Mouse (Mus musculus) forebrain, embryonic 14.5 days (tissue): ENCODE data around the gene Slc30a3. TPM values are rescaled to one million over a fixed set of nuclear protein-coding genes. Genes with fewer than 3 reads are reported as not detected.
"Not testable (repeated sequence)": the region's sequence is repeated elsewhere in the genome, so short reads cannot be mapped to it uniquely, and the experiment has no call there.

Source experiments
- ATAC-seq: fragments of 200-750 bp; cut with Nextera tagmentation; 2 replicates; pipeline ENCODE4 v1.8.0; 2017; ENCODE audit warnings: mild to moderate bottlenecking, moderate library complexity
- DNase-seq: peaks from one replicate; pipeline ENCODE4 v3.0.0-alpha.2; 2015; ENCODE audit warnings: low spot score
- H3K27ac ChIP-seq: fragments of 300-500 bp; sonication (generic); 2 replicates; pipeline ENCODE4 v1.5.1; 2014; ENCODE audit warnings: low read depth, mild to moderate bottlenecking, control low read depth, low read length, moderate library complexity
- H3K27me3 ChIP-seq: fragments of 300-500 bp; sonication (generic); replicated peaks from 2 replicates; pipeline ENCODE4 v1.6.1; 2014; ENCODE audit warnings: low read length, control low read depth, mixed read lengths; ENCODE audit not compliant: control insufficient read depth, insufficient read depth
- H3K36me3 ChIP-seq: fragments of 300-500 bp; sonication (generic); 2 replicates; pipeline ENCODE4 v1.6.1; 2014; ENCODE audit warnings: low read length, control low read depth; ENCODE audit not compliant: control insufficient read depth, insufficient read depth
- H3K4me1 ChIP-seq: fragments of 300-500 bp; sonication (generic); 2 replicates; pipeline ENCODE4 v1.6.1; 2014; ENCODE audit warnings: antibody characterized with exemption, low read length, control low read depth; ENCODE audit not compliant: control insufficient read depth, insufficient read depth
- H3K4me2 ChIP-seq: fragments of 300-500 bp; sonication (generic); 2 replicates; pipeline ENCODE4 v1.6.1; 2014; ENCODE audit warnings: mild to moderate bottlenecking, control low read depth, low read length
- H3K4me3 ChIP-seq: fragments of 300-500 bp; sonication (generic); 2 replicates; pipeline ENCODE4 v1.5.1; 2014; ENCODE audit warnings: low read depth, low read length, control low read depth
- H3K9ac ChIP-seq: fragments of 300-500 bp; sonication (generic); 2 replicates; pipeline ENCODE4 v1.6.1; 2014; ENCODE audit warnings: mild to moderate bottlenecking, low read length, control low read depth, moderate library complexity
- H3K9me3 ChIP-seq: fragments of 300-500 bp; sonication (generic); replicated peaks from 2 replicates; pipeline ENCODE4 v1.6.1; 2016; ENCODE audit warnings: low read length, control low read depth, mixed read lengths; ENCODE audit not compliant: control insufficient read depth
- WGBS: fragments of 180-500 bp; shearing (Covaris S2); extraction: QIAGEN DNeasy Blood & Tissue Kit; methylation state at CpG from one replicate; pipeline ENCODE4 v1.1.7; 2014; 5-methylcytosine and 5-hydroxymethylcytosine counted together
- polyA plus RNA-seq: library from polyadenylated mRNA; unstranded; fragments of >200 nt; fragmentation: Nextera tagmentation; extraction: Ambion mirVana; gene quantifications from 2 replicates; pipeline ENCODE4 v1.2.1, GENCODE M21; 2014

The Slc30a3 gene
- polyA plus RNA-seq, 1 experiment from 2014 or later = 2.0 TPM

DNA sequence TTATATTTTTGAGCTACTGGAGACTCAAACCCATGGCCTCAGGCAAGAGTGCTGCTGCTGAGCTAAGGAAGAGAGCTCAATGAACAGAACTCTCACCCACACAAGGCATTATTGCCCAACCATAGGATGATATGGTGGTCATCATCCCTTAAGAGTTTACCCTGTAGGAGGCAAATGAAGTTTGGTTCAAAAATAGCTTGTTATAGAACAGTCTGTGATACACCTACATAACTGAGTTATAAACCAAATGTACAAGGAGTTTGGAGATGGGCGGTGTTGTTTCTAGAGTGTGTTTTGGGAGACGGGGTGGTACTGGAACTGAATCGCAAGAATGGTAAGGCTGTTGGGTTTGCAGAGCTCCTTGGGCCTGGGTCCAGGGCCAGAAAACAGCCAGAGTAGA is 38.2 kb downstream of the Slc30a3 start:
- H3K9me3 ChIP-seq = no peaks in the 10 kb centered on the region
- H3K4me2 ChIP-seq = no peak overlapping the region
- no peaks in the 10 kb centered on the region for H3K4me1 ChIP-seq
- no peaks in the 10 kb centered on the region for H3K27me3 ChIP-seq
- H3K36me3 ChIP-seq = peaks cover 90% of the 10 kb centered on the region
- H3K9ac ChIP-seq = no peak overlapping the region
- DNase-seq = no peak
- no peak for ATAC-seq
- H3K27ac ChIP-seq = no peak overlapping the region
- 94% methylated on average over 3 of the region's 3 CpGs for WGBS
- H3K4me3 ChIP-seq = no peak overlapping the region

DNA sequence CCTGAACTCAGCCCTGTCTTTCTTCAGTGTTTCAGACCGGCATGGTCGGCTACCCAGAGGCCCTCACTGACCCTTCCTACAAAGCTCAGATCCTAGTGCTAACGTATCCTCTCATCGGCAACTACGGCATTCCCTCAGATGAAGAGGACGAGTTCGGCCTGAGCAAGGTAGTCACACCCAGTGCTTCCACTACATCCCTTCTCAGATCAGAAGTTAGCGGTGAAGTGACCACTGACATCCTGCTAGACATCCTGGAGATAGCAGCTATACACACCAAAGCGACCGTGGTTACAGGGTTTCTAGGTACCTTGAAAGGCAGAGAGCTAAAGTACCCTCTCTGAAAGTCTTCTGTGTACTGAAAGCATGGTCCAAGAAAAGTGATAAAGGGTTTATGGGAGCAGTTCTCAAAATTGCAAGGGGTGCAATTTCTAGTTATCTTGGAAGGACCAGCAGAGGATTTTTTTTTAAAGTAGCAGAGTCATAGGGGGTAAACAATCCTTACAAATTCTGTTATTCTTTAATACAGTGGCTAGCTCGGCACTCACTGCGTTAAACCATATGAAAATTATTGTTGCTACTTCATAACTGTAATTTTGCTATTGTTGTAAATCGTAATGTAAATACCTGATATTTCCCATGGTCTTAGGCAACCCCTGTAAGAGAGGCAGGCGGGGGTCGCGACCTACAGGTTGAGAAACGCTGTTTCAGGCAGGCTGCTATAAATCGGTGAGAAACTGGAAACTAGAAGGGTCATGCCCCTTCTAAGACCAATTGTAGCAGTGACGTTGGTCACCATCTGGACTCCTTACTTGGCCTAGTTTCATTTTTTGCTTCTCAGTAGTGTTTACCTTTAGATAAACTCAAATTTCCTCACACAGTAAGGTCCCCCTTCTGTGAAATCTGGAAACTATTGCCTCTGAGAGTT is 52.6 kb downstream of the Slc30a3 start:
- Histone ChIP-seq H3K4me3 (peak overlapping the region; percentile 63), H3K27ac (0 out of 2 replicates have a peak overlapping the region, but pooled peaks have one; percentile 71), H3K4me1 (peaks cover 14% of the 10 kb centered on the region), H3K36me3 (peaks cover 35% of the 10 kb centered on the region), H3K9me3 (no peaks in the 10 kb centered on the region), H3K4me2 (peak overlapping the region; percentile 94), H3K27me3 (no peaks in the 10 kb centered on the region), H3K9ac (peak overlapping the region; percentile 83)
- DNase-seq (no peak), ATAC-seq (no peak)
- WGBS = 24% methylated on average over 19 of the region's 19 CpGs

DNA sequence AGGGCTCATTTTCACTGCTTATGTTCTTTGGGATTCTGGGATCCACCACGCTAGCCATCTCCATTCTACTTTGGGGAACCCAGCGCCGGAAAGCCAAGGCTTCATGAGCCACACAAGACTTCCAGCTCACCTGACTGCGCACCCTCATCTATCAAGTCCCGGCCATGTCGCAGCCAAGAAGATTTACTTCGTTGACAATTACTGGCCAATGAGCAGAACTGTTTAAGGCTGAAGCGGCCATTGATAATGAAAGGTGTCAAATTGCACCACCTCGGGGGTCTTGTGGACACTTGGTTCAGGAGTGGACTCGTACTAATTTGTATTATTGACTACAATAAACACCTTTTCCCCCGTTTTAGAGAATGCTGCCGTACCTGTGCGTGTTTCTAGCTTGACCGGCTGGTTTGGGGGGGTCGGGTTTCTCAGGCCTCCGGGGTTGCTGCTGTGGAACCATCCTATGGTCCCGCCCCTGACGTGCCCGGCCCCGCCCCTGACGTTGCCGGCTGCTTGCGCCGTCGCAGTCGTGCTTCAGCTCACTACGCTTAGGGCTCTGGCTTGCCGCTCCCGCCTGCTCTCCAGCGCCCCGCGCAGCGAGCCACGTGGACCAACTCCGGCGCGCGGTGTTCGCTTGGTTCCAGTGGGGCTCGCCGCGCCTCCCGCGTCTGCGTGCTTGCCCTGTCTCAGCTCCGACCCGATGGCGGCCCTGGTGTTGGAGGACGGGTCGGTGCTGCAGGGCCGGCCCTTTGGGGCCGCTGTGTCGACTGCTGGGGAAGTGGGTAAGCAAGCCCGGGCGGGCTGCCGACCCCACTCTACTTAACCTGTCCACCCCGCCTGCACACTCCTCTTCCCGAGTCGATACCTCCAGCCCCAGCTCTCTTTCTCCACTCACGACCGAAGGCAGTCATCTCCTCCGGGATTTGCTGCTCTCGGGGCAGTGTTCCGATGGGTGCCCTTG is 53.5 kb downstream of the Slc30a3 start, which contains the start of gene Cad:
Gene Cad, plus strand, starts transcription at position 520 of the 955 bp plus-strand sequence.
- Histone ChIP-seq H3K9me3 (no peaks in the 10 kb centered on the region), H3K27ac (peak within 1 kb of the TSS; percentile 71; the same call in 1 of the 2 replicates)
- WGBS = under 1% methylated on average over 64 of the region's 64 CpGs

GRCm38 (mm10) chr5:31053728-31054127 is 54.3 kb downstream of the Slc30a3 start:
- not testable (repeated sequence) for H3K27me3 ChIP-seq, DNase-seq, H3K9me3 ChIP-seq, ATAC-seq, H3K27ac ChIP-seq
- 47% methylated on average over 4 of the region's 4 CpGs for WGBS
- Histone ChIP-seq H3K4me3 (peak overlapping the region; percentile 63; the same call in 1 of the 2 replicates), H3K4me1 (peaks cover 14% of the 10 kb centered on the region), H3K4me2 (peak overlapping the region; percentile 94), H3K9ac (peak overlapping the region; percentile 83), H3K36me3 (peaks cover 17% of the 10 kb centered on the region)

More for the DNA sequence above, 53.5 kb downstream of the Slc30a3 start, which contains the start of gene Cad:
- H3K4me3 ChIP-seq = peak within 1 kb of the TSS; percentile 63
- peak within 1 kb of the TSS; percentile 94 for H3K4me2 ChIP-seq
- no peaks in the 10 kb centered on the region for H3K27me3 ChIP-seq
- peaks cover 25% of the 10 kb centered on the region for H3K36me3 ChIP-seq
- peaks cover 14% of the 10 kb centered on the region for H3K4me1 ChIP-seq
- ATAC-seq = peak; percentile 99
- DNase-seq = peak; percentile 95
- H3K9ac ChIP-seq = peak within 1 kb of the TSS; percentile 83

- DNase-seq = no peak
- H3K9ac ChIP-seq = no peak overlapping the region
- H3K27me3 ChIP-seq = no peaks in the 10 kb centered on the region
- H3K27ac ChIP-seq = no peak overlapping the region
- H3K4me3 ChIP-seq = no peak overlapping the region
- H3K36me3 ChIP-seq = peaks cover 7% of the 10 kb centered on the region; the same call in 1 of the 2 replicates
- H3K4me1 ChIP-seq = peaks cover 7% of the 10 kb centered on the region
- no peak for ATAC-seq
- no peak overlapping the region for H3K4me2 ChIP-seq
- no peaks in the 10 kb centered on the region for H3K9me3 ChIP-seq
These were observed 57.6 kb downstream of the Slc30a3 start for GRCm38 (mm10) chr5:31050427-31050826.

DNA sequence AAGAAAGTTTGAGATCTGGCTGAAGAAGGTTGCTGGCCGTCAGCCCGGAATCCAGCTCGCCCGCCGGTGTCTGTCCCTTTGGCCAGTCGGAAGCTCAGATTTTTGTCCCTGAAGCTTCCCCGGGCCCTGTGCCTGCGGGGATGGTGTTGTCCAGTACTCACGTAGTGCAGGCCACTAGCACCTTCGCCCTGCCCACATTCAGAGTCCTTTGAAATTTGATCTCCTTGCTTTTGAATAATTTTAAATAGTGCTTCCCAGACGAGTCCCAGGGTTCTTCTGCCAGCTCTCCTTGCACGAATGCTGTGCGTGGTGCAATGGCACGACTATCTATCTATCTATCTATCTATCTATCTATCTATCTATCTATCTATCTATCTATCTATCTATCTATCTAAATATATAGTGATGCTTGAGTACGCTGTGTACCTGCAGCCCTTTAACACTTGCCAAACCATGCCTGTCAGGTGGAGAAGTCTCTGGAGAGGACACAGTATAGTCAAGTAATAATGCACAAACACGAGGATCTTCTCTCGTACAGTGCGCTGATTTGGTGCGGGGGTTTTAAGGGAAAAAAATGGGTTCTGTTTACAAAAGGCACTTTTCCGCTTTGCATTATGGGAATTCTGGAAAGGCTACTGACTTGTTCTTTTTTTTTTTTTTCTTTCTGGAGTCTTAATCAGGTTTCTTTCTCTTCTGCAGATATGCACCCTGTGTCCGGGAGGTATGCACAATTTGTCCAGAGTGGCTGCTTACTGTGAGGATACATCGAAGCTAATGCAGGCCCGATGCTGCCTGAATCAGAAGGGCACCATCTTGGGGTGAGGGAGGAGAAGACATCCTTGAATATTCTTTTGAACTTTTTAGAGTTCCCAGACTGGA is 59.0 kb downstream of the Slc30a3 start, which contains the start of gene Slc5a6:
Gene Slc5a6, minus strand, starts transcription at position 162 of the 879 bp plus-strand sequence.
- Histone ChIP-seq H3K4me2 (peak within 1 kb of the TSS; percentile 84), H3K4me1 (peaks cover 2% of the 10 kb centered on the region), H3K27me3 (no peaks in the 10 kb centered on the region), H3K9me3 (no peaks in the 10 kb centered on the region), H3K36me3 (peaks cover 14% of the 10 kb centered on the region), H3K9ac (peak within 1 kb of the TSS; percentile 85), H3K4me3 (peak within 1 kb of the TSS; percentile 72), H3K27ac (peak within 1 kb of the TSS; percentile 90)
- DNase-seq (peak; percentile 75), ATAC-seq (peak; percentile 50)
- 2% methylated on average over 23 of the region's 23 CpGs for WGBS

DNA sequence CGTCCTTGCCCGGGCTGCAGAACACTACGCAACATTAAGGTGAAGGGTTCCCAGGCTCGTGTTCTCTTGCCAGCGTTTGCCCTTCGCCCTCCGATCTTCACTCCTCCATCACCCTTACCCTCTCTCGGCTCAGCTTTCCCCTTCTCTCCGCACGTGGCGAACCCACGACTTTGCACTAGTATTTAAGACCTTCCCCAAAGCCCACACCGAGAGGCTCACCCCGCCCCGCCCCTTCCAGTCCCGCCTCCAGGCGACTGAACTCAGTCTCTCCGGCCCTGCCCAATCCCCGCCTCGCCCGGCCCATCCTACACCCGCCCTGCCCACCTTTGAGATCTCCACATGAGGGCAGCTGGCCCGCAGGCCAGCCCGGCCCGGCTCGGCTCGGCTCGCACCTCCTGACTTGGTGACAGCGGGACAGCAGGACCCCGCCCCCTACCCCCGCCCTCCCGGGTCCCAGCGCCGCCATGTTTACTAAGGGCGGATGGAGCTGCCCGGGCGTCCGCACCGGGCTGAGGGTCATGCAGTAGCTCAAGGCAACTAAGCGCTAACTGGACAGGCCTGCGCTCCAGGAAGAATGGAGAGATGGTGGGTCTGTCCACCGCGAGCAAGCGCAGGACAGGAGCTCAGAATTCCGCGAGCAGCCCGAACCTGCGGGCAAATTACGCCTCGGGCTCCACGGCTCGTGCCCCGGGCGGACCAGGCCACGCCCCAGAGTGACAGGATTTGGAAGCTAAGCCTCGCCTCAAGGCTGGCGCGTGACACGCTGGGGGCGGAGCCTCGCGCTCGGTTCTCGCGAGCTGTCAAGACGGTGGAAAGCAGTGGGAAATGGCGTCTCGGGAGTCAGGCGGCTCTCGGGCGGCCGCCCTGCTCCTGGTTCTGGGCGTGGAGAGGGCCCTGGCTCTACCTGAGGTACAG is 59.9 kb downstream of the Slc30a3 start, which contains the start of gene Atraid:
Gene Atraid, plus strand, starts transcription at position 465 of the 915 bp plus-strand sequence.
- Histone ChIP-seq H3K4me2 (peak within 1 kb of the TSS; percentile 84), H3K4me1 (no peaks in the 10 kb centered on the region), H3K4me3 (peak within 1 kb of the TSS; percentile 72), H3K36me3 (peaks cover 22% of the 10 kb centered on the region), H3K27ac (peak within 1 kb of the TSS; percentile 90), H3K27me3 (no peaks in the 10 kb centered on the region), H3K9me3 (no peaks in the 10 kb centered on the region), H3K9ac (peak within 1 kb of the TSS; percentile 85)
- peak; percentile 99 for DNase-seq
- WGBS = under 1% methylated on average over 73 of the region's 73 CpGs
- ATAC-seq = peak; percentile 98
